Mouse (Mus musculus): ENCODE measurements at regions not wholly inside any gene's neighbourhood (a gene's known extent, or its start where the extent isn't known, plus 50 kb on each side); places are given as distances from the start of the nearest gene placed in this dataset.

- TF ChIP-seq CTCF (IDR thresholded peaks at IDR 0.05): no peak
- TF ChIP-seq POLR2A (IDR thresholded peaks at IDR 0.05; ENCODE audit: insufficient read depth, low read depth, low read length): no peak
Observed at GRCm38 (mm10) chr13:26194646-26195045, 575.3 kb downstream of the Hdgfl1 start.
